Mouse (Mus musculus) midbrain, embryonic 14.5 days (tissue): Measurements from ENCODE around the gene Tnfrsf1a. TPM values are rescaled to one million over a fixed set of nuclear protein-coding genes. Genes with fewer than 3 reads are reported as not detected.

Experiments
- ATAC-seq: fragments of 200-750 bp; cut with Nextera tagmentation; 2 replicates; pipeline ENCODE4 v1.8.0; 2017; ENCODE audit warnings: moderate number of reproducible peaks, moderate library complexity; ENCODE audit not compliant: low FRiP score, low TSS enrichment
- DNase-seq: peaks from one replicate; pipeline ENCODE4 v3.0.0-alpha.2; 2015
- H3K27ac ChIP-seq: fragments of 300-500 bp; sonication (generic); replicated peaks from 2 replicates; pipeline ENCODE4 v1.5.1; 2014; ENCODE audit warnings: mild to moderate bottlenecking, low read depth, low read length, moderate library complexity
- H3K27me3 ChIP-seq: fragments of 300-500 bp; sonication (generic); 2 replicates; pipeline ENCODE4 v1.6.1; 2014; ENCODE audit warnings: low read length, control low read depth, mixed read lengths; ENCODE audit not compliant: control insufficient read depth, insufficient read depth
- H3K36me3 ChIP-seq: fragments of 300-500 bp; sonication (generic); 2 replicates; pipeline ENCODE4 v1.6.1; 2014; ENCODE audit warnings: low read length, control low read depth; ENCODE audit not compliant: control insufficient read depth, insufficient read depth
- H3K4me1 ChIP-seq: fragments of 300-500 bp; sonication (generic); 2 replicates; pipeline ENCODE4 v1.6.1; 2014; ENCODE audit warnings: mild to moderate bottlenecking, antibody characterized with exemption, low read length, control low read depth; ENCODE audit not compliant: control insufficient read depth, insufficient read depth
- H3K4me2 ChIP-seq: fragments of 300-500 bp; sonication (generic); 2 replicates; pipeline ENCODE4 v1.6.1; 2014; ENCODE audit warnings: mild to moderate bottlenecking, low read length, moderate library complexity
- H3K4me3 ChIP-seq: fragments of 300-500 bp; sonication (generic); replicated peaks from 2 replicates; pipeline ENCODE4 v1.5.1; 2014; ENCODE audit warnings: low read depth, low read length
- H3K9ac ChIP-seq: fragments of 300-500 bp; sonication (generic); replicated peaks from 2 replicates; pipeline ENCODE4 v1.6.1; 2014; ENCODE audit warnings: mild to moderate bottlenecking, low read length, moderate library complexity
- H3K9me3 ChIP-seq: fragments of 300-500 bp; sonication (generic); 2 replicates; pipeline ENCODE4 v1.6.1; 2016; ENCODE audit warnings: low read length, control low read depth, mixed read lengths; ENCODE audit not compliant: control insufficient read depth
- WGBS: fragments of 180-500 bp; shearing (Covaris S2); extraction: QIAGEN DNeasy Blood & Tissue Kit; methylation state at CpG from one replicate; pipeline ENCODE4 v1.1.7; 2014; 5-methylcytosine and 5-hydroxymethylcytosine counted together
- polyA plus RNA-seq: library from polyadenylated mRNA; unstranded; fragments of >200 nt; fragmentation: Nextera tagmentation; extraction: Ambion mirVana; gene quantifications from 2 replicates; pipeline ENCODE4 v1.2.1, GENCODE M21; 2014

Tnfrsf1a gene
- polyA plus RNA-seq, 1 experiment from 2014 or later, result 13.4 TPM

GRCm38 (mm10) chr6:125319919-125320296, 29.3 kb upstream of the Tnfrsf1a start:
- no peaks in the 10 kb centered on the region for H3K9me3 ChIP-seq
- H3K27me3 ChIP-seq, result peaks cover 30% of the 10 kb centered on the region
- no peaks in the 10 kb centered on the region; the same call in 1 of the 2 replicates for H3K4me1 ChIP-seq
- no peak overlapping the region for H3K27ac ChIP-seq
- H3K4me3 ChIP-seq, result no peak overlapping the region
- no peaks in the 10 kb centered on the region for H3K36me3 ChIP-seq
- DNase-seq (no peak), ATAC-seq (no peak)
- H3K9ac ChIP-seq, result no peak overlapping the region
- no peak overlapping the region for H3K4me2 ChIP-seq

- Histone ChIP-seq H3K4me1 (no peaks in the 10 kb centered on the region; the same call in 1 of the 2 replicates), H3K9me3 (no peaks in the 10 kb centered on the region), H3K27ac (no peak within 1 kb of the TSS), H3K9ac (no peak within 1 kb of the TSS), H3K4me2 (no peak within 1 kb of the TSS), H3K36me3 (no peaks in the 10 kb centered on the region), H3K4me3 (no peak within 1 kb of the TSS), H3K27me3 (peaks cover 30% of the 10 kb centered on the region)
- WGBS, result 96% methylated on average over 1 of the region's 1 CpGs
- DNase-seq (no peak), ATAC-seq (no peak)
Observed at GRCm38 (mm10) chr6:125320323-125320722, 28.8 kb upstream of the Tnfrsf1a start, which contains the start of gene Scnn1a. Scnn1a (plus strand) TSS chr6:125320659.

- 8% methylated on average over 26 of the region's 26 CpGs for WGBS
- H3K27me3 ChIP-seq, result peaks cover 30% of the 10 kb centered on the region
- no peak for ATAC-seq
Observed at GRCm38 (mm10) chr6:125321114-125321855, 27.9 kb upstream of the Tnfrsf1a start.

GRCm38 (mm10) chr6:125322794-125323193, 26.4 kb upstream of the Tnfrsf1a start:
- H3K27me3 ChIP-seq, result peaks cover 30% of the 10 kb centered on the region
- no peak overlapping the region for H3K9ac ChIP-seq
- H3K4me2 ChIP-seq, result no peak overlapping the region
- ATAC-seq (no peak), DNase-seq (no peak)
- no peaks in the 10 kb centered on the region for H3K9me3 ChIP-seq
- H3K4me1 ChIP-seq, result no peaks in the 10 kb centered on the region; the same call in 1 of the 2 replicates
- H3K4me3 ChIP-seq, result no peak overlapping the region
- 61% methylated on average over 13 of the region's 13 CpGs for WGBS
- no peak overlapping the region for H3K27ac ChIP-seq
- H3K36me3 ChIP-seq, result no peaks in the 10 kb centered on the region

More at GRCm38 (mm10) chr6:125321114-125321855, 27.9 kb upstream of the Tnfrsf1a start:
- Histone ChIP-seq H3K9ac (no peak overlapping the region), H3K4me1 (no peaks in the 10 kb centered on the region; the same call in 1 of the 2 replicates), H3K9me3 (no peaks in the 10 kb centered on the region), H3K4me2 (no peak overlapping the region), H3K36me3 (no peaks in the 10 kb centered on the region), H3K27ac (no peak overlapping the region), H3K4me3 (no peak overlapping the region)
- no peak for DNase-seq

GRCm38 (mm10) chr6:125323547-125323946, 25.6 kb upstream of the Tnfrsf1a start:
- no peaks in the 10 kb centered on the region for H3K36me3 ChIP-seq
- no peak overlapping the region for H3K27ac ChIP-seq
- 67% methylated on average over 6 of the region's 6 CpGs for WGBS
- H3K4me2 ChIP-seq, result no peak overlapping the region
- H3K9me3 ChIP-seq, result no peaks in the 10 kb centered on the region
- ATAC-seq (no peak), DNase-seq (no peak)
- peaks cover 30% of the 10 kb centered on the region for H3K27me3 ChIP-seq
- no peak overlapping the region for H3K4me3 ChIP-seq
- no peaks in the 10 kb centered on the region; the same call in 1 of the 2 replicates for H3K4me1 ChIP-seq
- H3K9ac ChIP-seq, result no peak overlapping the region

DNA sequence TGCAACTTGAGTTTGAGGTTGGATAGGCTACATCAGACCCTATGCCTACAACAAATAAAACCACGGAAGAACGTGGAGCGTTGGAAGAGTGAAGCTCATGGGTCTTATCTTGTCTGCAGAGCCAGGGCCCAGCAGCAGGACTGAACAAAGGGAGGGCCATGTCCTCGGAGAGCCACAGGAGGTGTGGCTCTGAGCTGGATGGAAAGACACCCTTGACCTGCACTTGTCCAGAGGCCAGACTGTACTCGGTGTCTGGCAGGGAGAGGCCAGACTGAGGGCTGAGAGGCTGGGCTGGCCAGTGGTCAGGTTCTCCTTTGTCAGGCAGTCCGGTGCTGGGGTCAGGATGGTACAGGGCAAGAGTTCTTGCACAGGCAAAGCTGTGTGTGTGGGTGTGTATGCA, 23.8 kb upstream of the Tnfrsf1a start:
- Histone ChIP-seq H3K4me2 (no peak overlapping the region), H3K9ac (no peak overlapping the region), H3K4me1 (no peaks in the 10 kb centered on the region; the same call in 1 of the 2 replicates), H3K4me3 (no peak overlapping the region), H3K27me3 (peaks cover 22% of the 10 kb centered on the region; the same call in 1 of the 2 replicates), H3K9me3 (no peaks in the 10 kb centered on the region), H3K27ac (no peak overlapping the region), H3K36me3 (no peaks in the 10 kb centered on the region)
- 80% methylated on average over 6 of the region's 6 CpGs for WGBS
- DNase-seq (no peak), ATAC-seq (no peak)

- no peak overlapping the region for H3K27ac ChIP-seq
- no peaks in the 10 kb centered on the region for H3K9me3 ChIP-seq
- 79% methylated on average over 5 of the region's 5 CpGs for WGBS
- no peaks in the 10 kb centered on the region for H3K27me3 ChIP-seq
- no peak overlapping the region for H3K9ac ChIP-seq
- no peak for ATAC-seq
- no peak for DNase-seq
- H3K4me3 ChIP-seq, result no peak overlapping the region
- H3K36me3 ChIP-seq, result no peaks in the 10 kb centered on the region
- H3K4me1 ChIP-seq, result no peaks in the 10 kb centered on the region
- H3K4me2 ChIP-seq, result no peak overlapping the region
Observed at GRCm38 (mm10) chr6:125328243-125328642, 20.9 kb upstream of the Tnfrsf1a start.

DNA sequence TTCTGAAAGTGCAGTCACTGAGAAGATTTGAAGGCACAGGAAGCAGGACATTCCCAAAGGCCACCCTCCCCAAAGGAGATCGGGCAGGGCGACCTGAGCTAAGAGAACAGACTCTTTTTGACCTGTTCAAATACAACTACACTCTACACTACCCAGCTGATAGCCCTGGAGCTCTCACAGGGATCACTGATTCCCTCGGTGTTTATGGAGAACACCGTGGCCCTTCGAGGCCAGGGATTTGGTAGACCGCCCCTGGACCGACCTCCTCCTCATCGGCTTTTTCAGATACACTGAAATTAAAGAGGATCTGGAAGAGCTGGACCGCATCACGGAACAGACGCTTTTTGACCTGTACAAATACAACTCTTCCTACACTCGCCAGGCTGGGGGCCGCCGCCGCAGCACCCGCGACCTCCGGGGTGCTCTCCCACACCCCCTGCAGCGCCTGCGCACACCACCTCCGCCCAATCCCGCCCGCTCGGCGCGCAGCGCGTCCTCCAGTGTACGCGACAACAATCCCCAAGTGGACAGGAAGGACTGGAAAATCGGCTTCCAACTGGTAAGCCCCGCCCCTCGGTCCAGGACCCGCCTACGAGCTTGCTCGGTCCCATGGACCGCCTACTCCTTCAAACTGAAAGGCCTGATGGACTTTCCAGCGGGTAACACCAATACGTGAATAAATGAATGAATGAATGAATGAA, 18.4 kb upstream of the Tnfrsf1a start:
- Histone ChIP-seq H3K36me3 (no peaks in the 10 kb centered on the region), H3K27me3 (no peaks in the 10 kb centered on the region), H3K9me3 (no peaks in the 10 kb centered on the region), H3K4me1 (no peaks in the 10 kb centered on the region), H3K4me3 (peak overlapping the region; percentile 44), H3K9ac (peak overlapping the region; percentile 60), H3K27ac (no peak overlapping the region), H3K4me2 (peak overlapping the region; percentile 77)
- peak; percentile 85 for ATAC-seq
- WGBS, result 1% methylated on average over 39 of the region's 39 CpGs
- peak; percentile 84 for DNase-seq
